Mouse (Mus musculus) ovary, postnatal 36 days (tissue): ENCODE results near the gene Ddx56.
A peak's percentile ranks its signal among the peaks of the same experiment; 100 is the strongest.
"Not testable (repeated sequence)": the region's sequence is repeated elsewhere in the genome, so short reads cannot be mapped to it uniquely, and the experiment has no call there.

Source experiments
- DNase-seq: peaks from one replicate; pipeline ENCODE4 v3.0.0; 2022; ENCODE audit warnings: low spot score, mixed read lengths

Gene Ddx56

GRCm38 (mm10) chr11:6261434-6262082 is 6.0 kb downstream of the Ddx56 start:
- DNase-seq: peak; percentile 61

GRCm38 (mm10) chr11:6259413-6259812 is 8.2 kb downstream of the Ddx56 start:
- DNase-seq: no peak

- no peak for DNase-seq
Measured at GRCm38 (mm10) chr11:6256490-6257072, 11.0 kb downstream of the Ddx56 start.

GRCm38 (mm10) chr11:6254602-6255001 is 13.0 kb downstream of the Ddx56 start:
- DNase-seq: not testable (repeated sequence)

GRCm38 (mm10) chr11:6252824-6253223 is 14.7 kb downstream of the Ddx56 start:
- DNase-seq: no peak

- no peak for DNase-seq
Measured at GRCm38 (mm10) chr11:6252248-6252647, 15.3 kb downstream of the Ddx56 start.

GRCm38 (mm10) chr11:6244707-6245106 is 22.9 kb downstream of the Ddx56 start:
- DNase-seq: no peak

- DNase-seq: no peak
Measured at GRCm38 (mm10) chr11:6233025-6233424, 34.5 kb downstream of the Ddx56 start.

GRCm38 (mm10) chr11:6230012-6230411 is 37.6 kb downstream of the Ddx56 start, which contains the start of gene Npc1l1:
Gene Npc1l1, minus strand, starts transcription at chr11:6230143.
- no peak for DNase-seq

GRCm38 (mm10) chr11:6224541-6225229 is 42.9 kb downstream of the Ddx56 start:
- no peak for DNase-seq

- DNase-seq: no peak
Measured at GRCm38 (mm10) chr11:6222187-6222586, 45.4 kb downstream of the Ddx56 start.

GRCm38 (mm10) chr11:6219967-6220366 is 47.6 kb downstream of the Ddx56 start:
- no peak for DNase-seq

- DNase-seq: no peak
Measured at GRCm38 (mm10) chr11:6218189-6218896, 49.2 kb downstream of the Ddx56 start.

GRCm38 (mm10) chr11:6216834-6217233 is 50.7 kb downstream of the Ddx56 start:
- DNase-seq: no peak
